Mouse (Mus musculus) inflammation-experienced regulatory T-cells, adult 6 months (primary cell): ENCODE measurements around the gene Nav2. TPM values are rescaled to one million over a fixed set of nuclear protein-coding genes. Genes with fewer than 3 reads are reported as not detected.

Experiments
- ATAC-seq: one replicate; pipeline ENCODE4 v1.8.0; 2017
- polyA plus RNA-seq, 3 experiments: library from polyadenylated mRNA; unstranded; fragments of 100-300 nt; shearing (Covaris generic); gene quantifications; one replicate each; pipeline ENCODE4 v1.2.1; 2017

Nav2 gene
- 10 to 100 TPM; 27.1 to 51.3 (median 35.8) TPM for polyA plus RNA-seq

DNA sequence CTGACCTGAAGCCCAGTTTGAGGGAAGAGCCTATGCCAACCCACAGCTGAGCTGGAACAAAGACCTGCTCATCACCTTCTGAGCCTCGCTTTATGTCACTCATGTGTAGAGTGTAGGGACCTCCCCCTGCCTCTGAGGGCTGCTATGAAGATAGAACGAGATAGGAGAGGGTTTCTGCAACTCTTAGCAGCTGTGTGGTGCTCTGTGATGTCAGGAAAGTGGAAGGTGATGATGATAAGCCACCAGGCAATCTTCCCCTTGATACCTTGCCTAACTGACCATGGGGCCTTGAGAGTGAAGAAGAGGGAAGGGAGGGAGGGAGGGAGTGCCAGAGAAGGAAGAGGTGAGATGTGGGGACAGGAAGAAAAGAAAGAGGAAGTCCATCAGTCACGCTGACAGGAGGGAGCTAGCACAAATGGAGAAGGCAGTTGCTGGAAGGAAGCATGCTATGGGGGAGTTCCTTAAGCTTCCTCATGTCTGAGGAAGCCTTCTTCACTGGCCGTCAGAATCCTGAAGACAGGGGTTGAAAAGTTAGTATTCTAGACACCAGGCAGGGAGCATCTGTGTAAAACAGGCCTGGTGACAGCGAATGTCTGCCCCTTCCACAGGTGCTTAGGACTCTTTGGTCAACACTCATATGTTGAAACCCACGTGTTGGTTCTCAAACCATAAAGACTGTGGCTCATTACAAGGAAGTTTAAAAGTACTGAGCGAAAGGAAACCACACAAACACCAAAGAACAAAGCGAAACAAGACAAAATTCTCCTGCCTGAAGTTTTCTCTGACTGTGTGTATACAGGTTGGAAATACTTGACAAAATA is at the start of gene Nav2:
Gene Nav2, plus strand, starts transcription at position 196 of the 821 bp plus-strand sequence.
- peak; percentile 78 for ATAC-seq

DNA sequence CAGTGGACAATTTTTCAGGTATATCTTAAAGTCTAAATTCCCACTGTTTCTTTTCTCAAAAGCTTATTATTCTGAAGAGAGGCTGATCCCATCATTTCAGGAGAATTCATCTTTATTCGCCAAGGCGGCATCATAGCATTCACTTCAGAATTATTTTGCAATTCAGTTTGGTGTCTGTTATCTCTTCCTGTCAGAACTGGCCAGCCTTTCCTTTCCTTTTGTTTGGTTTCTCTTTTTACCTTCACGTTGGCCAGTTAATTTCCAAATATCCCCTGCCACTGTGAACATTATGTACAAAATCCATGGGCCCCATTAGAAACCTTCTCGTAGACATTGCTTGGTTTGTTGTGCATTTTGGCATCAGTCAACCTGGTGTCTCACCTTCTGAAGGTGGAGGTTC is 49.2 kb upstream of the Nav2 start:
- no peak for ATAC-seq

- no peak for ATAC-seq
Measured at GRCm38 (mm10) chr7:48860948-48861347, 47.6 kb upstream of the Nav2 start.

- no peak for ATAC-seq
Measured at GRCm38 (mm10) chr7:48861796-48862195, 46.7 kb upstream of the Nav2 start.

DNA sequence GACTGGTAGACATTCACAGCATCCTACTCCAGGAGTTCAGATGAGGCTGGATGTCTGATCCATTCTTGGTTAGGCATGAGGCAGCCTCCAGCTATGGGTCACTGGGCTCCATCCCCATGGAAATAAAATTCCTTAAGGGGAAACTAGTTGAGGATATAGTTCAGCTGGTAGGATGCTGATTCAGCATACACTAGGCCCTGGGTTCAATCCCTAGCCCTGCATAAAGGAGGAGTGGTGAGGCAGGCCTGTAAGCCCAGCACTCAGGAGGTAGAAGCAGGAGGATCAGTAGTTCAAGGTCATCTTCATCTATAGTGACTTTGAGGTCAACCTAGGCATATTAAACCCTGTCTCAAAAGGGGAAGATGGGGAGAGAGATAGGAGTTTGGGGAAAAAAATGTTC is 44.3 kb upstream of the Nav2 start:
- no peak for ATAC-seq

DNA sequence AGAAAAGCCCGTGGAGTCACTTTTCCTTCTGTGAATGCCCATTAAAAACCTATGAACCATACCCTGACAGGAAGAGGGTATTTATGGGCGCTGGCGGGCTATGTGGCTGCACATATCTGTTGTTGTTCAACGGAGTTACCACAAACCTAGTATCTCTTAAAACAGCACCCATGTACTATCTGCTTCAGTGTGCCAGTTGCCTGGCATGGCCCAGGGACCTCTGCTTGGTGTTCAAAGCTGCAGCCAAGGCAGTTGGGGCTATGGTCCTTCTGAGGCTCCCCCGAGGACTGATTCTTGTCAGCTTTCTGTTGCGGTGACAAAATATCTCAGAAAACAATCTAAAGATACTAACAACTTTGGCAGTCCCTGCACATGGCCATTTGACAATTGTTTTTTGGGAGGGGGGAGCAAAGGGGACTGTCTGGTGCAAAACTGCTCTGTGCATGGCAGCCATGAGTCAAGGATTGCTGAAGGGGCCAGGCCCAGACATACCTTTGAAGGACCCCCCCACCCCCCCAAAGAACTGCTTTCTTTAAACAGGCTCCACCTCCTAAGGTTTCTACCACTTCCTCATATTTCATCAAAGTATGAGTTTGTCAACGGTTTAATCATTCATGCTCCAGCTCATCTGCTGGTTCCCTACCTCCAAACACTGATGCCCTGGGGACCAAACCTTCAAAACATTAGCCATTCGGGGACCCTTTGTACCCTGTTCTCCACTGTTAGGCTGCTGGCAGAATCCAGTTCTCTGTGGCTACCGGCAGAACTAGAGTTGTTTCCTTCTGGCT is 43.7 kb upstream of the Nav2 start:
- ATAC-seq = no peak

DNA sequence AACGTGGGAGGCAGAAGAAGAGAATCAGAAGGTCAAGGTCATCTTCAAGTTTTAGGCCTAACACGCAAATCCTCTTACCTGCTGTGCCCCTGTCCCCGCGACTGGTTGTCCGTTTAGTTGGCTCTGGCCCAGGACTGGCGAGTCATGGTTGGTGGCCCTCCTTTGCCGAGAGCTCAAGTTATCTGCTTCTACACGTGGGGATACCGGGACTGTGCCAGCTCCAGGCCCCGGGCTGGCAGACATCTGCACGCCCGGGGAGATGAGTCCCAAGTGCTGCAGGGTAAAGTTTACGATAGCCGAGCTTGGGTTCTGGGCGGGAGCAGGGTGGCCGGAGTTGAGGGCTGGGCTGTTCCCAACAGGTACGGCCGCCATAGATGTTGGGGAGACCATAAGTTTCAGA is 40.9 kb upstream of the Nav2 start:
- ATAC-seq = no peak

GRCm38 (mm10) chr7:48870144-48870543 is 38.4 kb upstream of the Nav2 start:
- ATAC-seq = no peak

- no peak for ATAC-seq
Measured at GRCm38 (mm10) chr7:48870579-48871180, 37.8 kb upstream of the Nav2 start.

DNA sequence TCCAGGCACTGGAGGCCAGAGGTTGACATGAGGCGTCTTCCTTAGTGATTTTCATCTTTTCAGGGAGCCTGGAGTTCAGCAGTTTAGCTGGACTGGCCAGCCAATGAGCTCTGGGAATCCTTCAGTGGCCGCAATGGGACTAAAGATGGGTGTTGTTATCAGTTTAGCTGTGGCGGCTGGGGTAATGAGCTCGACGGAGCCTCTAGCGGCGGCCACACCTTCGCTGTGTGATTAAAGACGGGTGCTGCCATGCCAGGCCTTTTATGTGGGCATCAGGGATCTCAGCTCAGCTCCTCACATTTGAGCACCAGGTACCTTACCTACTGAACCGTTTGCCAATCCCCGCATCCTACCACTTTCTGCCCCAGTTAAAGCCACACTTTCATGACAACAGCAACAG is 37.2 kb upstream of the Nav2 start:
- no peak for ATAC-seq

- ATAC-seq = no peak
Measured at GRCm38 (mm10) chr7:48875096-48875495, 33.4 kb upstream of the Nav2 start.

GRCm38 (mm10) chr7:48876526-48876925 is 32.0 kb upstream of the Nav2 start:
- ATAC-seq = no peak

DNA sequence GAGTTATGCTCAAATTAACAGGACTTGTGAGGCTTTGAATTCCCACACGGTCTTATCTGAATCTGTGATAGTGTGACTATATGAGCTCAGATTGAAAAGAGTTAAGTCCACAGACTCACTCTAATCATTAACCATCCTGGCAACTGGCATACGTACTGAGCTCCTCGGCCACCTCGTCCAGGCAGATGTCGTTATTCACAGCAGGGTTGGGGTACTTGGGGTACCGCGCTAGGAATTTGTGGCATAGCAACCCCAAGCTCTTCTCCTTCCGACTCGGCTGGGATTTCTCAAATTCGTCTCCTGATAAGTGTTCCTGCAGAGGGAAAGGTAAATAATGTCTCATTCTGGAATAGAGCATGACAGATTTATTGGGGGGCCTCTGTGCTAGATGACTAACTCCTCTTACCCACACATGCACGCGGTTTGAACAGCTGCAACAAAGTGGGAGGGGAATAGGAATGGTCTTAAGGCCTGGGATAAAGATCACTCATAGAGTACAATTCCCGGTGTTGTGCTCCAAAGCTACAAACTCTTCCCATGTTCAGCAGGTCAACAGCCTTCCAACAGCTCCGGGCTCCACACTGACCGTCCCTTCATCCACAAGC is 30.6 kb upstream of the Nav2 start:
- ATAC-seq = no peak

GRCm38 (mm10) chr7:48879574-48879973 is 28.9 kb upstream of the Nav2 start:
- ATAC-seq = no peak

DNA sequence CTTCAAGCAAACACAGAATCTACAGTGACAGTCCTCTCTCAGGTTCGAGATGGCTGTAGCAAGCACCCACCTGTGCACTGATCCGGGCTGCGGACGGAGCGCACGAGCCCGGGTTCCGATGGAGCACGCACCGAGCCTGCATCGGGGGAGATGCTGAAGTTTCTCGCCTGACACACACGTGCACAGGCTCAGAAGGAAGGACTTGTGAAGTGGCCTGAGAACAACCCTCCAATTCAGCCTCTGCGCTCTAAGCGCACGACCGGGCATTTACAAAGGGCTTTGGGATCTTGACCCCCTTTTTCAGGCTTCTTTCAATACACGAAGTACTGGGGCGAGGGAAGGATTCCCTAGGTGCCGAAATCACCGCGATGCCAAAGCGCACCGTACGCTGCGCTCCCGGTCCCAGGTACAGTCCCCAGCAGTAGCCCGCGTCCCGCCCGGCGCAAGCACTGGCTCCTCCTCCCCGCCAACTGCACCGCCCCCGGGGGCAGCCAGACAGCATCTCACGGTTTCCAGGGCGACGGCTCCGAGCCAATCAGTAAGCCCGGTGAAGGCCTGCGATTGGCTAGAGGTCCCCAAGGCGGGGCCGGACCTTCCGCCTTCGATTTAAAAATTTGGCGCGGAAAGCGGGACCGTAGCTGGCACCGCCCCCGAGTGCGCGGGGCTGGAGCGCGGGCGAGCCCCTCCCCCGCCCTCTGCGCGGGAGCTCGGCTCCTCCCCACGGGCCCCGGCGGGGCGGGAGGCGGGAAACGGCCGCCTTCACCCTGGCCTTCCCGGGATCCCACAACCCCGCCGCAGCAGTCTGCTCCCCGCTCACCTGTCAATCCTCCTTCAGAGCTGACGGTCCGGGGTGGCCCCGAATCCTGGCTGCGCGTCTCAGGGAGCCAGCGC is 27.7 kb upstream of the Nav2 start:
- ATAC-seq = peak; percentile 97

GRCm38 (mm10) chr7:48881486-48881885 is 27.0 kb upstream of the Nav2 start, which contains the start of gene E2f8:
Gene E2f8 (minus strand): TSS chr7:48881596.
- ATAC-seq = peak; percentile 15

- no peak for ATAC-seq
Measured at GRCm38 (mm10) chr7:48881971-48882609, 26.4 kb upstream of the Nav2 start.

GRCm38 (mm10) chr7:48883525-48884265 is 24.8 kb upstream of the Nav2 start:
- no peak for ATAC-seq

GRCm38 (mm10) chr7:48884266-48884611 is 24.3 kb upstream of the Nav2 start:
- ATAC-seq = no peak

DNA sequence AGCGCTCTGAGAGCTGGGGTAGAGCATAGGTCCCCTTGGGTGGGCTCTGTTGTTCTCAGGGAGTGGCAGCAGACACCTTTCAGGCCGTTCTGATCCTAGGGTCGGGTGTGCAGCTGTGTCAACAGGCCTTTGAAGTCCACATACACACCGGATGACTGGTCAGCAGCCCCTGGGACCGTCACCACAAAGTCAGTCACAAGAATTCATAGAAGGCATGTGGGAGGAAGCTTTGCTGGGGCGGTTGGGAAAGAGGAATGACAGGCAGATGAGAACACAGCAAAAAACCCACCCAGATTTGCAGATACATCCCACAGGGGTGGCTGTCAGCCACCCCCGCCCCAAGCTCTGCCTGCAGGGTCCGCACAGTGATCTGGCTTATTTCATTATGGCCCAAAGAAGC is 20.5 kb upstream of the Nav2 start:
- no peak for ATAC-seq

DNA sequence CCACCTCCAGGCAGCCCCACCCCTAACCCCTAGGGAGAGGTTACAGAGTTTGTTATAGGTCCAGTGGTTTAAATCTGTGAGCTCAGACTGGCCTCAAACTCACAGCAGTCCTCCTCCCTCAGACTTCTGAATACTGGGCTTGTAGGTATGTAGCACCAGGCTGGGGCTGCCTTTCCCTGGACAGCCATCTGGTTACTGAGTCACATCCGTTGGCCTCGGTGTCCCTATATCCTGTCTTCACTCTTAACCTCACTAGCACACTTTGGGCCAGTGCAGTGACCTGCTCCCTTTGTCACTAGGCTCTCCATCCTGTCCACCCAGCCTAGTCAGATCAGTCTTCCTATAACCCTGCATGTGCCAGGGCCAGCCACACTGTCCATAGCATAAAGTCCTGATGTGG is 19.8 kb upstream of the Nav2 start:
- ATAC-seq = no peak
